Mouse (Mus musculus) hindbrain, embryonic 11.5 days (tissue): Measurements from ENCODE around the gene Cngb1. TPM values are rescaled to one million over a fixed set of nuclear protein-coding genes. Genes with fewer than 3 reads are reported as not detected.
A peak's percentile ranks its signal among the peaks of the same experiment; 100 is the strongest.

ENCODE experiments used
- ATAC-seq: fragments of 200-750 bp; cut with Nextera tagmentation; 2 replicates; pipeline ENCODE4 v1.8.0; 2017; ENCODE audit warnings: mild to moderate bottlenecking, moderate TSS enrichment, moderate library complexity; ENCODE audit not compliant: low FRiP score
- DNase-seq: peaks from one replicate; pipeline ENCODE4 v3.0.0-alpha.2; 2015; ENCODE audit warnings: low spot score
- H3K27ac ChIP-seq: fragments of 300-500 bp; sonication (generic); 2 replicates; pipeline ENCODE4 v1.5.1; 2014; ENCODE audit warnings: mild to moderate bottlenecking, low read depth, low read length
- H3K27me3 ChIP-seq: fragments of 300-500 bp; sonication (generic); 2 replicates; pipeline ENCODE4 v1.6.1; 2014; ENCODE audit warnings: mild to moderate bottlenecking, low read length, moderate library complexity, mixed read lengths; ENCODE audit not compliant: control insufficient read depth, insufficient read depth
- H3K36me3 ChIP-seq: fragments of 300-500 bp; sonication (generic); 2 replicates; pipeline ENCODE4 v1.6.1; 2014; ENCODE audit warnings: mild to moderate bottlenecking, low read length, moderate library complexity, mixed read lengths; ENCODE audit not compliant: control insufficient read depth, insufficient read depth
- H3K4me1 ChIP-seq: fragments of 300-500 bp; sonication (generic); replicated peaks from 2 replicates; pipeline ENCODE4 v1.6.1; 2014; ENCODE audit warnings: low read length, mixed read lengths; ENCODE audit not compliant: control insufficient read depth, insufficient read depth
- H3K4me2 ChIP-seq: fragments of 300-500 bp; sonication (generic); replicated peaks from 2 replicates; pipeline ENCODE4 v1.6.1; 2014; ENCODE audit warnings: mild to moderate bottlenecking, low read depth, low read length
- H3K4me3 ChIP-seq: fragments of 300-500 bp; sonication (generic); 2 replicates; pipeline ENCODE4 v1.5.1; 2014; ENCODE audit warnings: low read depth, low read length
- H3K9ac ChIP-seq: fragments of 300-500 bp; sonication (generic); 2 replicates; pipeline ENCODE4 v1.6.1; 2014; ENCODE audit warnings: low read depth, low read length
- H3K9me3 ChIP-seq: fragments of 300-500 bp; sonication (generic); 2 replicates; pipeline ENCODE4 v1.6.1; 2016; ENCODE audit warnings: low read length; ENCODE audit not compliant: control insufficient read depth
- WGBS: fragments of 180-500 bp; shearing (Covaris S2); extraction: QIAGEN DNeasy Blood & Tissue Kit; methylation state at CpG from one replicate; pipeline ENCODE4 v1.1.7; 2014; 5-methylcytosine and 5-hydroxymethylcytosine counted together
- polyA plus RNA-seq: library from polyadenylated mRNA; unstranded; fragments of >200 nt; fragmentation: Nextera tagmentation; extraction: Ambion mirVana; gene quantifications from 2 replicates; pipeline ENCODE4 v1.2.1, GENCODE M21; 2014

Gene Cngb1
- polyA plus RNA-seq, 1 experiment from 2014 or later, result 0.71 TPM

- no peaks in the 10 kb centered on the region for H3K9me3 ChIP-seq
- 30% methylated on average over 2 of the region's 2 CpGs for WGBS
- no peak overlapping the region for H3K9ac ChIP-seq
- H3K27me3 ChIP-seq, result no peaks in the 10 kb centered on the region
- no peak overlapping the region for H3K4me2 ChIP-seq
- DNase-seq (no peak), ATAC-seq (no peak)
- H3K4me1 ChIP-seq, result no peaks in the 10 kb centered on the region
- no peaks in the 10 kb centered on the region for H3K36me3 ChIP-seq
- no peak overlapping the region for H3K4me3 ChIP-seq
- H3K27ac ChIP-seq, result no peak overlapping the region
Measured at GRCm38 (mm10) chr8:95272871-95273270, 33.5 kb downstream of the Cngb1 start.

- Histone ChIP-seq H3K4me3 (no peak overlapping the region), H3K9ac (no peak overlapping the region), H3K27me3 (no peaks in the 10 kb centered on the region), H3K36me3 (no peaks in the 10 kb centered on the region), H3K9me3 (no peaks in the 10 kb centered on the region), H3K4me1 (no peaks in the 10 kb centered on the region), H3K4me2 (no peak overlapping the region), H3K27ac (no peak overlapping the region)
- no peak for ATAC-seq
- no peak for DNase-seq
- 34% methylated on average over 4 of the region's 4 CpGs for WGBS
Measured at GRCm38 (mm10) chr8:95271841-95272240, 34.5 kb downstream of the Cngb1 start.

GRCm38 (mm10) chr8:95270501-95270900, 35.9 kb downstream of the Cngb1 start:
- 63% methylated on average over 12 of the region's 12 CpGs for WGBS
- H3K4me3 ChIP-seq, result no peak overlapping the region
- peak; percentile 30 for DNase-seq

GRCm38 (mm10) chr8:95262181-95262580, 44.2 kb downstream of the Cngb1 start:
- DNase-seq, result no peak
- Histone ChIP-seq H3K27me3 (no peaks in the 10 kb centered on the region), H3K36me3 (no peaks in the 10 kb centered on the region), H3K4me2 (no peak overlapping the region), H3K4me1 (no peaks in the 10 kb centered on the region), H3K27ac (no peak overlapping the region), H3K9me3 (no peaks in the 10 kb centered on the region), H3K4me3 (no peak overlapping the region), H3K9ac (no peak overlapping the region)
- no peak for ATAC-seq
- WGBS, result 93% methylated on average over 2 of the region's 2 CpGs

More at GRCm38 (mm10) chr8:95270501-95270900, 35.9 kb downstream of the Cngb1 start:
- H3K9ac ChIP-seq, result no peak overlapping the region
- H3K9me3 ChIP-seq, result no peaks in the 10 kb centered on the region
- no peaks in the 10 kb centered on the region for H3K4me1 ChIP-seq
- 0 out of 2 replicates have a peak, but pooled peaks have one; percentile 35 for ATAC-seq
- H3K27ac ChIP-seq, result no peak overlapping the region
- no peaks in the 10 kb centered on the region for H3K36me3 ChIP-seq
- H3K4me2 ChIP-seq, result no peak overlapping the region
- H3K27me3 ChIP-seq, result no peaks in the 10 kb centered on the region

GRCm38 (mm10) chr8:95255611-95256010, 50.8 kb downstream of the Cngb1 start:
- no peak overlapping the region for H3K4me3 ChIP-seq
- H3K27me3 ChIP-seq, result no peaks in the 10 kb centered on the region
- H3K36me3 ChIP-seq, result no peaks in the 10 kb centered on the region
- H3K4me2 ChIP-seq, result no peak overlapping the region
- no peaks in the 10 kb centered on the region for H3K9me3 ChIP-seq
- DNase-seq (no peak), ATAC-seq (no peak)
- H3K4me1 ChIP-seq, result no peaks in the 10 kb centered on the region
- WGBS, result 81% methylated on average over 10 of the region's 10 CpGs
- H3K9ac ChIP-seq, result no peak overlapping the region
- no peak overlapping the region for H3K27ac ChIP-seq

GRCm38 (mm10) chr8:95254564-95255434, 51.6 kb downstream of the Cngb1 start:
- no peaks in the 10 kb centered on the region for H3K27me3 ChIP-seq
- no peaks in the 10 kb centered on the region for H3K9me3 ChIP-seq
- H3K36me3 ChIP-seq, result no peaks in the 10 kb centered on the region
- no peaks in the 10 kb centered on the region for H3K4me1 ChIP-seq
- H3K4me2 ChIP-seq, result peak overlapping the region; percentile 39
- H3K27ac ChIP-seq, result no peak overlapping the region
- 21% methylated on average over 16 of the region's 16 CpGs for WGBS
- H3K4me3 ChIP-seq, result 0 out of 2 replicates have a peak overlapping the region, but pooled peaks have one; percentile 2
- ATAC-seq, result peak; percentile 90
- peak overlapping the region; percentile 0; the same call in 1 of the 2 replicates for H3K9ac ChIP-seq
- peak; percentile 98 for DNase-seq

- Histone ChIP-seq H3K9me3 (no peaks in the 10 kb centered on the region), H3K9ac (no peak overlapping the region), H3K27ac (no peak overlapping the region), H3K4me3 (no peak overlapping the region), H3K27me3 (no peaks in the 10 kb centered on the region), H3K36me3 (no peaks in the 10 kb centered on the region), H3K4me1 (no peaks in the 10 kb centered on the region), H3K4me2 (no peak overlapping the region)
- 66% methylated on average over 9 of the region's 9 CpGs for WGBS
- no peak for ATAC-seq
- no peak for DNase-seq
Measured at GRCm38 (mm10) chr8:95252056-95252455, 54.3 kb downstream of the Cngb1 start.

- 59% methylated on average over 4 of the region's 4 CpGs for WGBS
- H3K9me3 ChIP-seq, result no peaks in the 10 kb centered on the region
- no peaks in the 10 kb centered on the region for H3K27me3 ChIP-seq
- no peak overlapping the region for H3K4me3 ChIP-seq
- H3K4me2 ChIP-seq, result no peak overlapping the region
- no peaks in the 10 kb centered on the region for H3K4me1 ChIP-seq
- DNase-seq, result no peak
- no peaks in the 10 kb centered on the region for H3K36me3 ChIP-seq
- no peak for ATAC-seq
- H3K9ac ChIP-seq, result no peak overlapping the region
- H3K27ac ChIP-seq, result no peak overlapping the region
Measured at GRCm38 (mm10) chr8:95249847-95250246, 56.5 kb downstream of the Cngb1 start.

GRCm38 (mm10) chr8:95247277-95247676, 59.1 kb downstream of the Cngb1 start:
- Histone ChIP-seq H3K4me1 (peaks cover 4% of the 10 kb centered on the region; the same call in 1 of the 2 replicates), H3K4me2 (no peak overlapping the region), H3K36me3 (no peaks in the 10 kb centered on the region), H3K9ac (no peak overlapping the region), H3K27me3 (no peaks in the 10 kb centered on the region), H3K9me3 (no peaks in the 10 kb centered on the region), H3K27ac (no peak overlapping the region), H3K4me3 (no peak overlapping the region)
- DNase-seq (no peak), ATAC-seq (no peak)
- 87% methylated on average over 5 of the region's 5 CpGs for WGBS
